Mouse (Mus musculus) bone marrow, adult 2 months (tissue): ENCODE measurements around the gene Srek1. TPM values are rescaled to one million over a fixed set of nuclear protein-coding genes. Genes with fewer than 3 reads are reported as not detected.

Experiments
- H3K27ac ChIP-seq: fragments of 200-500 bp; 2 replicates; pipeline ENCODE4 v1.5.1; 2012; ENCODE audit warnings: low read depth, mild to moderate bottlenecking, control low read depth, inconsistent platforms, low read length; ENCODE audit not compliant: control insufficient read depth, poor library complexity, insufficient read depth
- H3K4me1 ChIP-seq: fragments of 200-500 bp; 2 replicates; pipeline ENCODE4 v1.6.1; 2011; ENCODE audit warnings: low read length; ENCODE audit not compliant: control insufficient read depth, insufficient read depth
- H3K4me3 ChIP-seq: fragments of 200-500 bp; replicated peaks from 2 replicates; pipeline ENCODE3; 2011; ENCODE audit warnings: mild to moderate bottlenecking, low read depth, low read length, control low read depth; ENCODE audit not compliant: control insufficient read depth
- CTCF ChIP-seq: fragments of 200-500 bp; IDR thresholded peaks from 2 replicates; pipeline ENCODE4 v1.5.1; 2011; ENCODE audit warnings: low read length, control low read depth; ENCODE audit not compliant: control insufficient read depth, insufficient read depth
- POLR2A ChIP-seq: fragments of 200-500 bp; IDR thresholded peaks from 2 replicates; pipeline ENCODE4 v1.6.1; 2011; ENCODE audit warnings: low read depth, mild to moderate bottlenecking, control low read depth, low read length, borderline replicate concordance; ENCODE audit not compliant: control insufficient read depth
- WGBS: fragments of 180-500 bp; shearing (Covaris S2); methylation state at CpG from one replicate; pipeline ENCODE4 v1.1.7; 2018; 5-methylcytosine and 5-hydroxymethylcytosine counted together
- polyA plus RNA-seq: library from polyadenylated mRNA; stranded (reverse); fragments of >200 nt; gene quantifications from 2 replicates; pipeline ENCODE4 v1.2.4, GENCODE M21; 2011; ENCODE audit warnings: low replicate concordance; ENCODE audit not compliant: missing spikeins, insufficient read depth, insufficient read length

The Srek1 gene
- polyA plus RNA-seq, 1 experiment, result 90.0 TPM

GRCm38 (mm10) chr13:103794688-103795543 is 20.5 kb upstream of the Srek1 start:
- Histone ChIP-seq H3K27ac (no peak overlapping the region), H3K4me1 (no peaks in the 10 kb centered on the region), H3K4me3 (no peak overlapping the region)
- 86% methylated on average over 9 of the region's 9 CpGs for WGBS
- TF ChIP-seq POLR2A (no peak), CTCF (no peak)

- WGBS, result 21% methylated on average over 11 of the region's 11 CpGs
- Histone ChIP-seq H3K4me3 (no peak overlapping the region), H3K27ac (no peak overlapping the region), H3K4me1 (no peaks in the 10 kb centered on the region)
- no peak for TF ChIP-seq CTCF
- no peak for TF ChIP-seq POLR2A
Observed at GRCm38 (mm10) chr13:103779922-103780585, 5.6 kb upstream of the Srek1 start.

- no peak for TF ChIP-seq POLR2A
- TF ChIP-seq CTCF, result no peak
- Histone ChIP-seq H3K4me3 (no peak overlapping the region), H3K4me1 (no peaks in the 10 kb centered on the region; the same call in 1 of the 2 replicates), H3K27ac (no peak overlapping the region)
- 72% methylated on average over 8 of the region's 8 CpGs for WGBS
Observed at GRCm38 (mm10) chr13:103777126-103777525, 2.7 kb upstream of the Srek1 start.

- WGBS, result under 1% methylated on average over 36 of the region's 36 CpGs
- no peak for TF ChIP-seq CTCF
- Histone ChIP-seq H3K4me3 (peak overlapping the region; percentile 77), H3K27ac (peak overlapping the region; percentile 91), H3K4me1 (no peaks in the 10 kb centered on the region; the same call in 1 of the 2 replicates)
Observed at GRCm38 (mm10) chr13:103773407-103774118, 845 bp downstream of the Srek1 start.

GRCm38 (mm10) chr13:103772917-103773316 is 1.5 kb downstream of the Srek1 start:
- no peak overlapping the region for H3K27ac ChIP-seq
- peak overlapping the region; percentile 77 for H3K4me3 ChIP-seq
- no peaks in the 10 kb centered on the region; the same call in 1 of the 2 replicates for H3K4me1 ChIP-seq
- 44% methylated on average over 5 of the region's 5 CpGs for WGBS
- TF ChIP-seq CTCF, result no peak
- no peak for TF ChIP-seq POLR2A

- Histone ChIP-seq H3K27ac (no peak overlapping the region), H3K4me1 (no peaks in the 10 kb centered on the region; the same call in 1 of the 2 replicates), H3K4me3 (no peak overlapping the region)
- TF ChIP-seq CTCF, result no peak
- TF ChIP-seq POLR2A, result no peak
Observed at GRCm38 (mm10) chr13:103770821-103771220, 3.6 kb downstream of the Srek1 start.

- Histone ChIP-seq H3K27ac (no peak overlapping the region), H3K4me3 (no peak overlapping the region), H3K4me1 (no peaks in the 10 kb centered on the region; the same call in 1 of the 2 replicates)
- 11% methylated on average over 5 of the region's 5 CpGs for WGBS
- no peak for TF ChIP-seq POLR2A
- TF ChIP-seq CTCF, result no peak
Observed at GRCm38 (mm10) chr13:103767935-103768334, 6.5 kb downstream of the Srek1 start.

- no peak overlapping the region for H3K27ac ChIP-seq
- H3K4me3 ChIP-seq, result no peak overlapping the region
- no peaks in the 10 kb centered on the region; the same call in 1 of the 2 replicates for H3K4me1 ChIP-seq
- WGBS, result 84% methylated on average over 1 of the region's 1 CpGs
- TF ChIP-seq POLR2A, result no peak
- TF ChIP-seq CTCF, result no peak
Observed at GRCm38 (mm10) chr13:103763640-103764039, 10.8 kb downstream of the Srek1 start.
